Mouse (Mus musculus) MEL (cell line): ENCODE results near the gene Timm13. TPM values are rescaled to one million over a fixed set of nuclear protein-coding genes. Genes with fewer than 3 reads are reported as not detected.

Experiments
- DNase-seq: peaks from one replicate; pipeline ENCODE4 v3.0.0; 2011; ENCODE audit warnings: low read depth, low spot score
- H3K27ac ChIP-seq: 2 replicates; pipeline ENCODE4 v1.5.1; 2012; ENCODE audit warnings: low read depth, mild to moderate bottlenecking, control low read depth, low read length, moderate library complexity; ENCODE audit not compliant: control insufficient read depth
- H3K27me3 ChIP-seq, 2 experiments: fragments of 150-350 bp in 1 of 2; sonication (generic) in 1 of 2; 2 replicates each; pipeline ENCODE4 v1.6.1; 2012; ENCODE audit warnings: low read length in 2 of 2, mild to moderate bottlenecking in 2 of 2, improper control_type of control experiment in 1 of 2, moderate library complexity in 1 of 2; ENCODE audit not compliant: insufficient read depth in 2 of 2, control insufficient read depth in 1 of 2
- H3K36me3 ChIP-seq, 2 experiments: 2 replicates each; pipeline ENCODE4 v1.6.1; 2012 to 2014; ENCODE audit warnings: low read length in 2 of 2, improper control_type of control experiment in 1 of 2, inconsistent platforms in 1 of 2, mild to moderate bottlenecking in 1 of 2; ENCODE audit not compliant: insufficient read depth in 2 of 2, control insufficient read depth in 1 of 2
- H3K4me1 ChIP-seq, 2 experiments: fragments of 150-350 bp in 1 of 2; sonication (generic) in 1 of 2; 2 replicates each; pipeline ENCODE4 v1.6.1; 2012; ENCODE audit warnings: low read length in 2 of 2, improper control_type of control experiment in 1 of 2, mild to moderate bottlenecking in 1 of 2; ENCODE audit not compliant: insufficient read depth in 2 of 2, control insufficient read depth in 1 of 2
- H3K4me3 ChIP-seq, 2 experiments: fragments of 150-350 bp in 1 of 2; sonication (generic) in 1 of 2; 2 replicates each; pipeline ENCODE4 v1.5.1; 2012; ENCODE audit warnings: low read depth in 2 of 2, low read length in 2 of 2, mild to moderate bottlenecking in 2 of 2, moderate library complexity in 2 of 2, control low read depth in 1 of 2, improper control_type of control experiment in 1 of 2; ENCODE audit not compliant: control insufficient read depth in 1 of 2, insufficient read depth in 1 of 2
- H3K79me2 ChIP-seq: 2 replicates; pipeline ENCODE4 v1.6.1; 2012; ENCODE audit warnings: mild to moderate bottlenecking, low read length, moderate library complexity; ENCODE audit not compliant: control insufficient read depth, poor library complexity, insufficient read depth
- H3K9ac ChIP-seq: 2 replicates; pipeline ENCODE4 v1.6.1; 2012; ENCODE audit warnings: low read depth, mild to moderate bottlenecking, control low read depth, low read length, moderate library complexity; ENCODE audit not compliant: control insufficient read depth, poor library complexity, severe bottlenecking
- H3K9me3 ChIP-seq: fragments of 150-350 bp; sonication (generic); replicated peaks from 2 replicates; pipeline ENCODE4 v1.6.1; 2012; ENCODE audit warnings: mild to moderate bottlenecking, low read length, improper control_type of control experiment, moderate library complexity; ENCODE audit not compliant: insufficient read depth
- CHD1 ChIP-seq: IDR thresholded peaks from 2 replicates; pipeline ENCODE4 v1.6.1; 2012; ENCODE audit warnings: low read depth, mild to moderate bottlenecking, inconsistent platforms, low read length, improper control_type of control experiment
- CHD2 ChIP-seq: IDR thresholded peaks from 2 replicates; pipeline ENCODE4 v1.6.1; 2011; ENCODE audit warnings: low read length, improper control_type of control experiment
- EP300 ChIP-seq, 2 experiments: IDR thresholded peaks; 2 replicates each; pipeline ENCODE4 v1.6.1; 2011; ENCODE audit warnings: improper control_type of control experiment in 2 of 2, low read length in 2 of 2, low read depth in 1 of 2, mild to moderate bottlenecking in 1 of 2
- ETS1 ChIP-seq: IDR thresholded peaks from 2 replicates; pipeline ENCODE4 v1.6.1; 2012; ENCODE audit warnings: low read depth, mild to moderate bottlenecking, inconsistent platforms, low read length, improper control_type of control experiment, moderate library complexity
- GABPA ChIP-seq: IDR thresholded peaks from 2 replicates; pipeline ENCODE4 v1.6.1; 2012; ENCODE audit warnings: low read depth, mild to moderate bottlenecking, inconsistent platforms, low read length, improper control_type of control experiment, moderate library complexity
- GATA1 ChIP-seq: IDR thresholded peaks from 2 replicates; pipeline ENCODE4 v1.6.1; 2011; ENCODE audit warnings: low read depth, low read length, improper control_type of control experiment
- KAT2A ChIP-seq: conservative IDR thresholded peaks from 2 replicates; pipeline ENCODE4 v1.6.1; 2012; ENCODE audit warnings: low read depth, low read length, improper control_type of control experiment, inconsistent platforms
- MAFK ChIP-seq: IDR thresholded peaks from 2 replicates; pipeline ENCODE4 v1.6.1; 2011; ENCODE audit warnings: low read depth, mild to moderate bottlenecking, low read length, improper control_type of control experiment, borderline replicate concordance
- MAX ChIP-seq: IDR thresholded peaks from 2 replicates; pipeline ENCODE4 v1.6.1; 2011; ENCODE audit warnings: low read length, improper control_type of control experiment
- MAZ ChIP-seq: IDR thresholded peaks from 2 replicates; pipeline ENCODE4 v1.6.1; 2012; ENCODE audit warnings: low read depth, mild to moderate bottlenecking, inconsistent platforms, low read length, improper control_type of control experiment
- MXI1 ChIP-seq: IDR thresholded peaks from 2 replicates; pipeline ENCODE4 v1.6.1; 2011; ENCODE audit warnings: mild to moderate bottlenecking, low read depth, low read length, improper control_type of control experiment
- MYB ChIP-seq: IDR thresholded peaks from 2 replicates; pipeline ENCODE4 v1.6.1; 2011; ENCODE audit warnings: mild to moderate bottlenecking, low read depth, low read length, improper control_type of control experiment
- MYC ChIP-seq: IDR thresholded peaks from 2 replicates; pipeline ENCODE4 v1.6.1; 2011; ENCODE audit warnings: low read depth, mild to moderate bottlenecking, low read length, improper control_type of control experiment, moderate library complexity
- NELFE ChIP-seq: IDR thresholded peaks from 2 replicates; pipeline ENCODE4 v1.6.1; 2011; ENCODE audit warnings: low read depth, low read length, improper control_type of control experiment
- POLR2A ChIP-seq, 2 experiments: IDR thresholded peaks; 2 replicates each; pipeline ENCODE4 v1.6.1; 2011 to 2012; ENCODE audit warnings: low read length in 2 of 2, mild to moderate bottlenecking in 2 of 2, control low read depth in 1 of 2, improper control_type of control experiment in 1 of 2, low read depth in 1 of 2, moderate library complexity in 1 of 2; ENCODE audit not compliant: control insufficient read depth in 1 of 2, insufficient read depth in 1 of 2, poor library complexity in 1 of 2
- POLR2AphosphoS2 ChIP-seq: IDR thresholded peaks from 2 replicates; pipeline ENCODE4 v1.6.1; 2011; ENCODE audit warnings: low read length, improper control_type of control experiment
- POLR2AphosphoS5 ChIP-seq: IDR thresholded peaks from 2 replicates; pipeline ENCODE4 v1.6.1; 2012; ENCODE audit warnings: low read depth, borderline replicate concordance, mild to moderate bottlenecking, inconsistent platforms, low read length, moderate library complexity, mixed read lengths
- RAD21 ChIP-seq: IDR thresholded peaks from 2 replicates; pipeline ENCODE4 v1.6.1; 2011; ENCODE audit warnings: mild to moderate bottlenecking, low read depth, low read length, improper control_type of control experiment
- RCOR1 ChIP-seq: IDR thresholded peaks from 2 replicates; pipeline ENCODE4 v1.6.1; 2012; ENCODE audit warnings: low read depth, mild to moderate bottlenecking, inconsistent platforms, low read length, improper control_type of control experiment
- SIN3A ChIP-seq: IDR thresholded peaks from 2 replicates; pipeline ENCODE4 v1.6.1; 2012; ENCODE audit warnings: low read length, improper control_type of control experiment, inconsistent platforms
- TAL1 ChIP-seq: IDR thresholded peaks from 2 replicates; pipeline ENCODE4 v1.6.1; 2012; ENCODE audit warnings: mild to moderate bottlenecking, inconsistent platforms, low read length, moderate library complexity, mixed read lengths
- TBP ChIP-seq: IDR thresholded peaks from 2 replicates; pipeline ENCODE4 v1.8.0; 2011; ENCODE audit warnings: low read depth, low read length, improper control_type of control experiment
- TCF12 ChIP-seq: IDR thresholded peaks from 2 replicates; pipeline ENCODE4 v1.6.1; 2014; ENCODE audit warnings: low read depth, mild to moderate bottlenecking, inconsistent platforms, low read length, improper control_type of control experiment, moderate library complexity
- USF1 ChIP-seq: IDR thresholded peaks from 2 replicates; pipeline ENCODE4 v1.6.1; 2014; ENCODE audit warnings: low read depth, mild to moderate bottlenecking, inconsistent platforms, low read length, improper control_type of control experiment, moderate library complexity
- USF2 ChIP-seq, 2 experiments: IDR thresholded peaks; 2 replicates each; pipeline ENCODE4 v1.6.1; 2011 to 2012; ENCODE audit warnings: improper control_type of control experiment in 2 of 2, low read length in 2 of 2, borderline replicate concordance in 1 of 2, inconsistent platforms in 1 of 2, low read depth in 1 of 2, mild to moderate bottlenecking in 1 of 2; ENCODE audit not compliant: insufficient read depth in 1 of 2
- ZC3H11A ChIP-seq: IDR thresholded peaks from 2 replicates; pipeline ENCODE4 v1.6.1; 2012; ENCODE audit warnings: low read depth, mild to moderate bottlenecking, inconsistent platforms, low read length, improper control_type of control experiment
- ZMIZ1 ChIP-seq: IDR thresholded peaks from 2 replicates; pipeline ENCODE4 v1.6.1; 2012; ENCODE audit warnings: low read depth, mild to moderate bottlenecking, inconsistent platforms, low read length, improper control_type of control experiment, moderate library complexity
- polyA plus RNA-seq, 2 experiments: library from polyadenylated mRNA; stranded (reverse) in 1 of 2; unstranded in 1 of 2; fragments of >175 nt in 1 of 2; fragments of >200 nt in 1 of 2; gene quantifications; 2 replicates each; pipeline versions ENCODE4 v1.2.1 to v1.2.4; 2012; ENCODE audit warnings: low replicate concordance in 2 of 2, low read depth in 1 of 2; ENCODE audit not compliant: insufficient read length in 2 of 2, insufficient read depth in 1 of 2, missing spikeins in 1 of 2
- total RNA-seq: library from RNA; depleted of rRNA; stranded (reverse); fragments of 300-350 nt; gene quantifications from 2 replicates; pipeline ENCODE4 v1.2.3, GENCODE M21; 2012

The Timm13 gene
- total and polyA plus RNA-seq, 3 experiments, result 329 to 645 (median 349) TPM

GRCm38 (mm10) chr10:80933421-80933979 lies 32.7 kb upstream of the Timm13 start (continued):
- no peak for TF ChIP-seq TAL1
- no peak for TF ChIP-seq RAD21
- no peak for TF ChIP-seq GABPA
- TF ChIP-seq, all 39 proteins: peak for 20

- peak overlapping the region; percentile 36 for H3K27ac ChIP-seq
- TF ChIP-seq ZMIZ1, result 0 out of 2 replicates have a peak, but pooled peaks have one; percentile 20
- TF ChIP-seq CHD2, result peak; percentile 54
- 0 out of 4 replicates have a peak, but pooled peaks of 1 of the 2 experiments have one; percentile 10 for TF ChIP-seq EP300 (IDR thresholded peaks at IDR 0.05; ENCODE audit: low read depth in 1 of 2, low read length in 2 of 2)
- TF ChIP-seq TAL1, result no peak
- peak; percentile 71 for TF ChIP-seq MAZ
- no peak for TF ChIP-seq MYC
- TF ChIP-seq NELFE, result peak; percentile 10
- TF ChIP-seq SIN3A, result 0 out of 2 replicates have a peak, but pooled peaks have one; percentile 2
- no peak for TF ChIP-seq USF2 (IDR thresholded peaks at IDR 0.05; ENCODE audit: borderline replicate concordance in 1 of 2, insufficient read depth in 1 of 2, low read depth in 1 of 2, low read length in 2 of 2)
- peak; percentile 48; the same call in 1 of the 2 replicates for TF ChIP-seq MXI1
- no peaks in the 10 kb centered on the region for H3K9me3 ChIP-seq
- peak overlapping the region; percentile 54 to 92 for H3K4me3 ChIP-seq
- H3K36me3 ChIP-seq, result peaks cover 0 to 11% of the 10 kb centered on the region in 2 experiments; a peak in 2 of 4 replicates
- peaks cover 13% of the 10 kb centered on the region for H3K79me2 ChIP-seq
- H3K4me1 ChIP-seq, result peaks cover 5 to 29% of the 10 kb centered on the region in 2 experiments
- peak overlapping the region; percentile 77 for H3K9ac ChIP-seq
- DNase-seq, result peak; percentile 73
- H3K27me3 ChIP-seq, result no peaks in the 10 kb centered on the region
Observed at GRCm38 (mm10) chr10:80932700-80933420, 32.1 kb upstream of the Timm13 start.

GRCm38 (mm10) chr10:80932206-80932605 lies 31.4 kb upstream of the Timm13 start:
- peak; percentile 87 for DNase-seq
- H3K27me3 ChIP-seq, result no peaks in the 10 kb centered on the region
- peak overlapping the region; percentile 54 to 92 for H3K4me3 ChIP-seq
- peaks cover 13% of the 10 kb centered on the region for H3K79me2 ChIP-seq
- peaks cover 0 to 11% of the 10 kb centered on the region in 2 experiments; a peak in 2 of 4 replicates for H3K36me3 ChIP-seq
- H3K9me3 ChIP-seq, result no peaks in the 10 kb centered on the region
- peak overlapping the region; percentile 77 for H3K9ac ChIP-seq
- H3K4me1 ChIP-seq, result peaks cover 5 to 27% of the 10 kb centered on the region in 2 experiments
- peak overlapping the region; percentile 36 for H3K27ac ChIP-seq
- TF ChIP-seq MAZ (no peak), MAX (no peak), RAD21 (no peak), NELFE (no peak; the same call in none of the 2 replicates), USF1 (no peak), POLR2A (IDR thresholded peaks at IDR 0.05; ENCODE audit: control insufficient read depth in 1 of 2, insufficient read depth in 1 of 2, low read depth in 1 of 2, low read length in 2 of 2, poor library complexity in 1 of 2) (peak in 1 of 2 experiments; percentile 68; a peak in 1 of 4 replicates), RCOR1 (no peak), ETS1 (peak; percentile 71; the same call in 1 of the 2 replicates), KAT2A (no peak; the same call in 1 of the 2 replicates), TBP (peak; percentile 72), TCF12 (no peak), MAFK (no peak), SIN3A (peak; percentile 82), POLR2AphosphoS2 (peak; percentile 50; the same call in 1 of the 2 replicates), POLR2AphosphoS5 (no peak), MXI1 (peak; percentile 68), MYB (no peak), GATA1 (no peak), CHD1 (no peak), EP300 (IDR thresholded peaks at IDR 0.05; ENCODE audit: low read depth in 1 of 2, low read length in 2 of 2) (no peak), ZC3H11A (no peak)
